8 mouse cellular contexts compared by ENCODE assay signal in the genomic region with DNA sequence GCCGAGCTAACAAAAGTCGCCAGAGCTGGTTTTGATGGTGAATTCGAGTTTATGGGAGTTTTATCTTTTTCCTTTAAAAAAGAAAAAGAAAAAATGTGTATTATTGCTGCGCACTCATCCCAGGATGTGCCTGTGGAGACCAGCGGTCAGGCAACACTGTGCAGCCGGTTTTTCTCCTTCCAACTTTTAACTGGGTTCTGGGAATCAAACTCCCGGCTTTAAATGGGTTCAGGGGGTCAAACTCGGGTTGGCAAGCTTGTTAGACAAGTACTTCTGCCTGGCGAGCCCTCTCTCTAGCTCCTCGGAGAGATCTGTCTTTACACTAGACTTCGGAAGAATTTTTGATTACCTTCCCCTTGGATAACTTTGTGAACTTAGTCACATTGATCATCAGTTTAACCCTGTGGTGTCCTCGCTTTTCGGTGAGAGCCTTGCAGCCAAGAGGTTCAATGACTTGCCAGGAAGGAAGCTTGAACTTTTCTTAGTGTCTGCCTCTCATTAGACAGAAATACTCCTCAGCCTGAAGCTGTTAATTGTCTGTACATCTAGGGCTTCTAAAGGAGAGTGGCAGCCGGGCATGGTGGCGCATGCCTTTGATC. TPM values are rescaled to one million over a fixed set of nuclear protein-coding genes. Genes with fewer than 3 reads are reported as not detected.
A peak's percentile ranks its signal among the peaks of the same experiment; 100 is the strongest.
DNase-seq lines count a peak whose midpoint lies in the region; ATAC-seq lines count a peak whose summit lies in the region.

No protein-coding gene starts in this region.

- no peak for DNase-seq in lung, postnatal 10 days
- DNase-seq in adrenal gland, postnatal 25 days = no peak
- no peak for DNase-seq in layer of hippocampus, postnatal 10 days (ENCODE audit: low spot score in 2 of 2)

- H3K9me3 ChIP-seq in lung, embryonic 16.5 days (ENCODE audit: control insufficient read depth, low read length) = no peaks in the 10 kb centered on the region
- no peaks in the 10 kb centered on the region for H3K9me3 ChIP-seq in forebrain, embryonic 16.5 days (ENCODE audit: control insufficient read depth, low read length)
- H3K9me3 ChIP-seq in limb, embryonic 12.5 days = 0 out of 2 replicates have a peak, but pooled peaks cover 8% of the 10 kb centered on the region
- H3K9me3 ChIP-seq in neural tube, embryonic 14.5 days (ENCODE audit: control insufficient read depth, low read length) = no peaks in the 10 kb centered on the region

- 0 out of 2 replicates have a peak, but pooled peaks have one; percentile 19 for ATAC-seq in lung, embryonic 16.5 days (ENCODE audit: low read depth)
- no peak for ATAC-seq in forebrain, embryonic 16.5 days
- no peak for ATAC-seq in limb, embryonic 12.5 days (ENCODE audit: insufficient number of reproducible peaks, insufficient read depth, low FRiP score, low TSS enrichment, low read depth)
- no peak for ATAC-seq in neural tube, embryonic 14.5 days (ENCODE audit: low read depth)
- no peak for ATAC-seq in CD4-positive, CD25-positive, alpha-beta regulatory T cell, adult 4 months

- peak overlapping the region; percentile 74; the same call in 1 of the 2 replicates for H3K27ac ChIP-seq in lung, embryonic 16.5 days (ENCODE audit: low read length)
- H3K27ac ChIP-seq in forebrain, embryonic 16.5 days (ENCODE audit: low read length) = no peak overlapping the region
- H3K27ac ChIP-seq in limb, embryonic 12.5 days = no peak overlapping the region
- no peak overlapping the region for H3K27ac ChIP-seq in neural tube, embryonic 14.5 days (ENCODE audit: low read depth, low read length)

- peaks cover 5% of the 10 kb centered on the region for H3K4me1 ChIP-seq in lung, embryonic 16.5 days (replicated peaks; ENCODE audit: control insufficient read depth, insufficient read depth, low read length)
- H3K4me1 ChIP-seq in forebrain, embryonic 16.5 days (replicated peaks; ENCODE audit: control insufficient read depth, insufficient read depth, low read length) = peaks cover 15% of the 10 kb centered on the region
- peaks cover 22% of the 10 kb centered on the region for H3K4me1 ChIP-seq in limb, embryonic 12.5 days (replicated peaks)
- H3K4me1 ChIP-seq in neural tube, embryonic 14.5 days (ENCODE audit: control insufficient read depth, insufficient read depth, low read length) = peaks cover 10% of the 10 kb centered on the region; the same call in 1 of the 2 replicates

- peaks cover 8% of the 10 kb centered on the region for H3K27me3 ChIP-seq in lung, embryonic 16.5 days (ENCODE audit: control insufficient read depth, insufficient read depth, low read depth, low read length)
- peaks cover 23% of the 10 kb centered on the region for H3K27me3 ChIP-seq in forebrain, embryonic 16.5 days (replicated peaks; ENCODE audit: control insufficient read depth, insufficient read depth, low read length)
- H3K27me3 ChIP-seq in limb, embryonic 12.5 days = peaks cover 39% of the 10 kb centered on the region
- H3K27me3 ChIP-seq in neural tube, embryonic 14.5 days (ENCODE audit: control insufficient read depth, insufficient read depth, low read length) = peaks cover 15% of the 10 kb centered on the region

- peak overlapping the region; percentile 67 for H3K4me3 ChIP-seq in lung, embryonic 16.5 days (ENCODE audit: low read length)
- H3K4me3 ChIP-seq in forebrain, embryonic 16.5 days (replicated peaks; ENCODE audit: low read length) = peak overlapping the region; percentile 49
- H3K4me3 ChIP-seq in limb, embryonic 12.5 days (replicated peaks) = peak overlapping the region; percentile 54
- H3K4me3 ChIP-seq in neural tube, embryonic 14.5 days (ENCODE audit: low read depth, low read length) = peak overlapping the region; percentile 31; the same call in 1 of the 2 replicates

- peak overlapping the region; percentile 73 for H3K9ac ChIP-seq in lung, embryonic 16.5 days (ENCODE audit: low read length)
- H3K9ac ChIP-seq in forebrain, embryonic 16.5 days (replicated peaks; ENCODE audit: low read depth, low read length) = no peak overlapping the region
- no peak overlapping the region for H3K9ac ChIP-seq in limb, embryonic 12.5 days (replicated peaks)
- no peak overlapping the region for H3K9ac ChIP-seq in neural tube, embryonic 14.5 days (replicated peaks; ENCODE audit: low read depth, low read length)

- peak overlapping the region; percentile 86 for H3K4me2 ChIP-seq in lung, embryonic 16.5 days (ENCODE audit: low read depth, low read length)
- peak overlapping the region; percentile 87 for H3K4me2 ChIP-seq in forebrain, embryonic 16.5 days (ENCODE audit: low read length)
- H3K4me2 ChIP-seq in limb, embryonic 12.5 days = peak overlapping the region; percentile 91
- peak overlapping the region; percentile 84 for H3K4me2 ChIP-seq in neural tube, embryonic 14.5 days (ENCODE audit: low read depth, low read length)

- WGBS in lung, embryonic 16.5 days = 25% methylated on average over 15 of the region's 15 CpGs
- 35% methylated on average over 15 of the region's 15 CpGs for WGBS in forebrain, embryonic 16.5 days
- 37% methylated on average over 15 of the region's 15 CpGs for WGBS in limb, embryonic 12.5 days
- 38% methylated on average over 15 of the region's 15 CpGs for WGBS in neural tube, embryonic 14.5 days

- H3K36me3 ChIP-seq in lung, embryonic 16.5 days (ENCODE audit: control insufficient read depth, insufficient read depth, low read length) = no peaks in the 10 kb centered on the region
- H3K36me3 ChIP-seq in forebrain, embryonic 16.5 days (ENCODE audit: control insufficient read depth, insufficient read depth) = no peaks in the 10 kb centered on the region
- no peaks in the 10 kb centered on the region for H3K36me3 ChIP-seq in limb, embryonic 12.5 days
- H3K36me3 ChIP-seq in neural tube, embryonic 14.5 days (ENCODE audit: control insufficient read depth, insufficient read depth, low read length) = no peaks in the 10 kb centered on the region

RNA-seq across cellular contexts. Expression of a gene that starts 0.7 kb away (rescaled TPM):
- polyA plus RNA-seq in lung, embryonic 16.5 days (2015; fragmentation: Nextera tagmentation; extraction: Ambion mirVana) = 2.8 and 3.0 TPM in 2 replicates
- 11.5 and 12.5 TPM in 2 replicates for polyA plus RNA-seq in forebrain, embryonic 16.5 days (2015; fragmentation: Nextera tagmentation; extraction: Ambion mirVana)
- polyA plus RNA-seq in limb, embryonic 12.5 days (2016; fragmentation: Nextera tagmentation; extraction: Ambion mirVana) = 0.63 and 0.77 TPM in 2 replicates
- 27.2 and 31.4 TPM in 2 replicates for polyA plus RNA-seq in neural tube, embryonic 14.5 days (2014; fragmentation: Nextera tagmentation; extraction: Ambion mirVana)
- total RNA-seq in adrenal gland, postnatal 25 days (2021) = 9.6 and 11.0 TPM in 2 replicates
- 1 to 10 TPM; 3.1 to 3.4 TPM for polyA plus RNA-seq in CD4-positive, CD25-positive, alpha-beta regulatory T cell, adult 4 months (2017; shearing (Covaris generic))
- 10 to 100 TPM; 42.0 to 44.1 TPM for total RNA-seq in layer of hippocampus, postnatal 10 days (2021)

RNA-seq across cellular contexts. Expression of a gene that starts 13.1 kb away (rescaled TPM):
- polyA plus RNA-seq in lung, embryonic 16.5 days (2015; fragmentation: Nextera tagmentation; extraction: Ambion mirVana) = 38.2 and 38.8 TPM in 2 replicates
- 35.2 and 35.6 TPM in 2 replicates for polyA plus RNA-seq in forebrain, embryonic 16.5 days (2015; fragmentation: Nextera tagmentation; extraction: Ambion mirVana)
- polyA plus RNA-seq in limb, embryonic 12.5 days (2016; fragmentation: Nextera tagmentation; extraction: Ambion mirVana) = 38.7 and 42.1 TPM in 2 replicates
- polyA plus RNA-seq in neural tube, embryonic 14.5 days (2014; fragmentation: Nextera tagmentation; extraction: Ambion mirVana) = 50.3 and 59.9 TPM in 2 replicates
- total RNA-seq in adrenal gland, postnatal 25 days (2021) = 194 and 195 TPM in 2 replicates
- polyA plus RNA-seq in CD4-positive, CD25-positive, alpha-beta regulatory T cell, adult 4 months (2017; shearing (Covaris generic)) = 10 to 100 TPM in 1 of 2 experiments, 1 to 10 TPM in 1; 9.1 to 13.6 TPM
- total RNA-seq in layer of hippocampus, postnatal 10 days (2021) = 10 to 100 TPM; 75.8 to 79.0 TPM
